Mouse (Mus musculus) CD8-positive naive resting alpha-beta T cell, adult 2 months (primary cell): ENCODE measurements around the gene Nanos2.

Experiments used
- DNase-seq, 2 experiments: peaks; one replicate each; pipeline ENCODE4 v3.0.0; 2022; ENCODE audit warnings: low read depth in 2 of 2, low spot score in 2 of 2

Gene Nanos2

GRCm38 (mm10) chr7:18990601-18991295, 3.5 kb downstream of the Nanos2 start, which contains the start of gene Mypop:
Gene Mypop (plus strand): TSS chr7:18991245.
- peak; percentile 94 to 96 for DNase-seq

- no peak for DNase-seq
Measured at GRCm38 (mm10) chr7:18991660-18992293, 4.6 kb downstream of the Nanos2 start.

- DNase-seq: no peak
Measured at GRCm38 (mm10) chr7:18992294-18992675, 5.1 kb downstream of the Nanos2 start.

- DNase-seq: no peak
Measured at GRCm38 (mm10) chr7:18993036-18993435, 5.8 kb downstream of the Nanos2 start.

GRCm38 (mm10) chr7:18998835-18999234, 11.6 kb downstream of the Nanos2 start:
- no peak for DNase-seq

- DNase-seq: no peak
Measured at GRCm38 (mm10) chr7:19000421-19000820, 13.2 kb downstream of the Nanos2 start.

GRCm38 (mm10) chr7:19001066-19001806, 14.0 kb downstream of the Nanos2 start:
- peak; percentile 76 to 79 for DNase-seq

- DNase-seq: no peak
Measured at GRCm38 (mm10) chr7:19001807-19002085, 14.5 kb downstream of the Nanos2 start.

- DNase-seq: no peak
Measured at GRCm38 (mm10) chr7:19002115-19002514, 14.9 kb downstream of the Nanos2 start.

- peak; percentile 35 to 48 for DNase-seq
Measured at GRCm38 (mm10) chr7:19002848-19003498, 15.8 kb downstream of the Nanos2 start.

- peak; percentile 86 to 92 for DNase-seq
Measured at GRCm38 (mm10) chr7:19003902-19004630, 16.9 kb downstream of the Nanos2 start, which contains the start of gene Irf2bp1. Gene Irf2bp1 (plus strand): TSS chr7:19004044.

GRCm38 (mm10) chr7:19004631-19005079, 17.5 kb downstream of the Nanos2 start:
- no peak for DNase-seq

GRCm38 (mm10) chr7:19005417-19006121, 18.4 kb downstream of the Nanos2 start:
- DNase-seq: no peak

- DNase-seq: peak; percentile 73 to 82
Measured at GRCm38 (mm10) chr7:19006476-19006875, 19.3 kb downstream of the Nanos2 start.

- DNase-seq: no peak
Measured at GRCm38 (mm10) chr7:19007026-19007977, 20.1 kb downstream of the Nanos2 start.

GRCm38 (mm10) chr7:19010581-19010980, 23.4 kb downstream of the Nanos2 start:
- DNase-seq: no peak

GRCm38 (mm10) chr7:19012025-19012621, 24.9 kb downstream of the Nanos2 start:
- no peak for DNase-seq

GRCm38 (mm10) chr7:19012882-19013281, 25.7 kb downstream of the Nanos2 start:
- DNase-seq: no peak

GRCm38 (mm10) chr7:19014452-19014851, 27.3 kb downstream of the Nanos2 start:
- no peak for DNase-seq
